Mouse (Mus musculus): ENCODE measurements around the gene Pdzd3.

The Pdzd3 gene

GRCm38 (mm10) chr9:44250445-44250844 is 826 bp downstream of the Pdzd3 start:
- DNase-seq (ENCODE audit: low spot score), result no peak

DNA sequence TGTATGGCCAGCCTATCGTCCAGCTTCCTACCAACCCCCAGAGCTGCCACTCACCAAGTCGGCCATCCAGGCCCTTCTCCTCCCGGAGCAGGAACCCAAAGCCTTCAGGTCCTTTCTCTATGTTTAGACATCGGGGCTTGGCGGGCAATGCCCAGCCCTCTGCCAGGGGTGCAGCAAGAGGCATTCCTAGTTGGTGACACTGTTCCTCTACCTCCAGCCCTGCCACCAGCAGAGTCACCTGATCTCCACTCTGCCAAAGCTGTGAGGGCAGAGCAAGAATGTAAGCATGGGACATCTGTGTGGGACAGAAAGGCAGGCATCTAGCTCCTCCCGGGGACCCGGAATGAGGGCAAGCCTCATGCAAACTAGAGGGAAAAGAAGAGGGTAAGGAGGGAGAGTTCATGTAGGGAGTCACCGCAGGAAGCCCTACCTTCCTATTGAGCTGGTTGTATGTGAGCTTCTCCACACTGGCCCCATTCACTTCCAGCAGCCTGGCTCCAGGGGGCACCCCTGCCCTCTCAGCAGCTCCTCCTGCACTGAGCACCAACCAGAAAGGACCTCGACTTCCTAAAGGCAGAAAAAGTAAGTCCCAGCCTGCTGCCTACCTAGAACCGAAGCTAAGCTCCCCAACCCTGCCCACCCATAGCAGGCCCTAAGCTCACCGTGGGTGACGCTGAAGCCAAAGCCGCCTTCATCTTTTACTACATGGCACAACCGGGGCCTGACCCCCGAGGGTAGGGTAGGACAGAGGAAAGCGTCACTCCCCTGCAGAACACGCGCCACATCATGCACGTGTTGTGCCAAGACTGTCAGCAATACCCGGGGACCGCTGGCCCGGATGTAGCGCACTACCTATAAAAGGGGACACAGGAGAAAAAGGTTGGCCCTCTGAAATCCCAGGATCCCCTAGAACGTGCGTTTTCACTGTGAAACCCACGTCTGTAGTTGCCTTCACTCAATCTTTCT is 1.8 kb downstream of the Pdzd3 start:
- DNase-seq (ENCODE audit: low spot score), result peak; percentile 41

- DNase-seq (ENCODE audit: low spot score), result no peak
Measured at GRCm38 (mm10) chr9:44247907-44248306, 3.4 kb downstream of the Pdzd3 start.

DNA sequence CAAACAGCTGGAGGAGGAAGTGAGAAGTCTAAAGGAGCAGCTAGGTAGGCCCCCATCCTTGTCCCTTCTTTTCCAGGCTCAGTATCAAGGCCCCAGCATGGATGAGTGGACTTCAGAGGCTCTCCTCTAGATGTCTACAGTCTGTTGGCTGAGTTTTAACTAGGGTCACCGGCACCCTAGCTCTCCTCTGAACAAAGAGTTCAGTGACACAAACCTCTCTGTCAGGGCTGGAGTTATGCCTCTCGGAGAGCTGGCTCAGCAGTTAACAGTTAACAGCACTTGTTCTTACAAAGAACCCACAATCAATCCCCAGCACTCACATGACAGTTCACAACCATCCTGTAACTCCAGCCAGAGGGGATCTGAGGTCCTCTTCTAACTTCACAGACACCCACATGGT is 7.7 kb downstream of the Pdzd3 start:
- no peak for DNase-seq (ENCODE audit: low spot score)

GRCm38 (mm10) chr9:44241418-44241817 is 9.9 kb downstream of the Pdzd3 start:
- no peak for DNase-seq (ENCODE audit: low spot score)

- no peak for DNase-seq (ENCODE audit: low spot score)
Measured at GRCm38 (mm10) chr9:44240911-44241310, 10.4 kb downstream of the Pdzd3 start.

- no peak for DNase-seq (ENCODE audit: low spot score)
Measured at GRCm38 (mm10) chr9:44240399-44240798, 10.9 kb downstream of the Pdzd3 start, which contains the start of gene Ccdc153. TSS of gene Ccdc153 (plus strand) at chr9:44240676.

- peak; percentile 61 for DNase-seq (ENCODE audit: low spot score)
Measured at GRCm38 (mm10) chr9:44239447-44239846, 11.8 kb downstream of the Pdzd3 start.

GRCm38 (mm10) chr9:44238501-44239190 is 12.6 kb downstream of the Pdzd3 start:
- DNase-seq (ENCODE audit: low spot score), result peak; percentile 85

DNA sequence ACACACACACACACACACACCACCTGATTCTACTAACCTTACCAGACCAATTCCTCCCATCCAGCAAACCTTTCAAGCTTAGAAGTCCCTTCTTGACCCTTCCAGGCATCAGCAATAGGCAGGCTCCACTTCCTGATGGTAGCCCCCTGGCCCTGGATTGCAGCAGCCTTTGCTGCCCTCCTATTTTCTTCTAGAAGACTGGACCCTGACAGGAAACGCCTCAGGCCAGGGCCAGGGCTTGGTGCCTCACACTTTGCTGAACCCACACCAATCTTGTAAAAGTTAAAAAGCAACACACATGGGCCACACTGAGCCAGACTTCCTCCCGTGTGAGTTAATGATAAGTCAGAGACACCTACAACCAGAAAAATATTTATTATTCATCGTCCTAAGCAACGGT is 14.1 kb downstream of the Pdzd3 start:
- no peak for DNase-seq (ENCODE audit: low spot score)

DNA sequence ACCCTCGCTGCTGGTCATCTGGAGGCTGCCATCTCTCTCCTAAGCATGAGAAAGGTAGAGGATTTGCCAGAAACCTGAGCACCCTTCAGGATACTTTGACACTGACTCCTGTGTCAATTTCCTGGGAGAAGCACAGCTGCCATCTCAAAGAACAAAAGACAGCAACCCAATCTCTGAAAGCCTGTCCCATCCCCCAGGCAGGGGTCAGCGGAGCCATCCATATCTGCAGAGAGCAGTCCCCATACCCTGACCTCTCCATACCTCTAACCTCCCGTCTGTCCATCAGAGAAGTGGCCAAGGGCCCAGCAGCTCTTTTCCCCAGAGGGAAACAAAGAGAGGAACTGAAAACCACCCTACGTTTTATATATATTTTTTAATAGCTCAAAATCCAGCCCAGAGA is 14.7 kb downstream of the Pdzd3 start:
- no peak for DNase-seq (ENCODE audit: low spot score)

DNA sequence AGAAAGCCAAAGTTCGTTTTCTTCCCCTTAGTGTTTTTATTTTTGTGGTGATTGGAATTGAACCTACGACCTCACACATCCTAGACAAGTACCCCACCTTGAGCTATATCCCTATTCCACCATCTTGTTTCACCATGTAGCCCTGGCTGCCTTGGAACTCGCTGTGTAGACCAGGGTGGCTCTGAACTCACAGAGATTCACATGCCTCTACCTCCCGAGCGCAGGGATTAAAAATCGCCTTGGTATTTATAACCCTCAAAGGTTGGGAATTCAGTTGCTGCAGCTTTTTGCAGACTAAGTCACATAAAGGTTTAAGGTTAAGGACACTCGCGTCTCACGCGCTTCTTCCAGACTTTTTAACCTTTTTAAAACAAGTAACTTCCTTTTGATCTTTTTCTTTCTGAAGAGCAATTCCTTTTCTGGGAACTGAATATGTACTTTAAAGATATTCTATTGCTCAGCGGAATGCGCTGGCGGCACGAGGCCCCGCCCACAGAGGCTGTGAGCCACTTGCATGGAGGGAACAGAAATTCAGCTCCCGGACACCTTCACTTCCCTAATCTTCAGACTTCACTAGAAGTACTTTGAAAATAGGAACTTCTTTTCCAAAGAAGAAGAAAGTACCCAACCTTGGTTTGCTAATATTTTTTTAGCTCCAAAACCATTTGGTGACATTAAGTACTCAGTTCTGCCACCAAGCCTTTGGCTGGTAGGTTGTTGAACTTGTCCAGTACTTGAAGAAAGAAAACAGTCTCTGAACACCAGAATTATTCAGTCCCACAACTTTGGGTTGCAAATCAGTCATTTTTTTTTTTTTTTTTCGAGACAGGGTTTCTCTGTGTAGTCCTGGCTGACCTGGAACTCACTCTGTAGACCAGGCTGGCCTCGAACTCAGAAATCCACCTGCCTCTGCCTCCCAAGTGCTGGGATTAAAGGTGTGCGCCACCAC is 16.5 kb downstream of the Pdzd3 start:
- no peak for DNase-seq (ENCODE audit: low spot score)

DNA sequence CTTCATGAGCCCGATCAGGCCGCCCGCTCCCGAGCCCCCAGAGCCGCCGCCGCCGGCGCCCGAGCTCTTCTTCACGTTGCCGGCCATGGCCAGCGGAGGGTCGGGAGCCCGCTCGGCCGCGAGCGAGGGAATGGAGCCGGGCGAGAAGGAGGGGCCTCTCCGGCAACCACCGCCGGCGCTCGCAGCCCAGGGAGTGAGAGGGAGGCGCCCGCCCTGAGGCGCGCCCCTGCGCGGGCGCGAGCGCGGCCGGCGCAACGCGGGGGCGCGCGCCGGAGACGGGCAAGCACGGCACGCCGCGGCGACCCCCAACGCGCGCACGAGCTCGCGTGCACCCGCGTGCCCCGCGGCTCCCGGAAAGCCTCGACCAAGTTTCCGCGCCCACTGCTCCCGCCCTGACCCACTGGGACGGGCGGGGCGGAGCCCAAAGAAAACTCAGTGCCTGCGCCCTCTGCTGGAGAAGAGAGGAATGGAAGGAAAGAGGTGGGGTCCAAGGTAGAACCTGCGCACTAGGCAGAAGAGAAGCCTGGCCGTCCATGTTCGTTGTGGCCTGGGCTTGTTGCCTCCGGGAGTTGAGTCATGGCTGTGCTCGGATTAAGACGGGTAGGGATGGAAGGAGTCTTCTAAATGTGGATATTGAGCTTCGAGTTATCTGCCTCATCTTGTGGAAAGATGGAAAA is 17.3 kb downstream of the Pdzd3 start, which contains the start of gene Cbl:
TSS of gene Cbl (minus strand) at position 248 of the 677 bp plus-strand sequence.
- peak; percentile 98 for DNase-seq (ENCODE audit: low spot score)

- DNase-seq (ENCODE audit: low spot score), result no peak
Measured at GRCm38 (mm10) chr9:44233021-44233801, 18.1 kb downstream of the Pdzd3 start.

GRCm38 (mm10) chr9:44231609-44232008 is 19.7 kb downstream of the Pdzd3 start:
- no peak for DNase-seq (ENCODE audit: low spot score)

DNA sequence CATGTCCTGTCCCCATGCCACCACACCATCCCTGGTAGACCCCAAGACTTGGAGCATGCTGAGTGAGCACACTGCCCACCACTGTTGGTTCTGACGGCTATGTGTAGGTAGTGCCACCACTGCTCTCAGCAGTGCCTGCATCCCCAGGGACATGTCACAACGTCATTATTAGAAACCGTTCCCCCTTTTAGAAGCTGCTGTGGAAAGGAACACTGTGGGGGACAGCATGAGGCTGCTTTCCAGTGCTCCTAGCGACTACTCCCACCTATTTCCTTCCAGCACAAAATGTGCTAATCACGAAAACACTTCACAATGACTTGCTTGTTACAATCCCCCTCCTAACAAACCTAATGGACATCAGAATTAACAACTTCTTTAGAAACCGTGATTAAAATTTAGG is 25.3 kb downstream of the Pdzd3 start:
- DNase-seq (ENCODE audit: low spot score), result no peak

GRCm38 (mm10) chr9:44213538-44213937 is 37.7 kb downstream of the Pdzd3 start:
- peak; percentile 20 for DNase-seq (ENCODE audit: low spot score)

- no peak for DNase-seq (ENCODE audit: low spot score)
Measured at GRCm38 (mm10) chr9:44212406-44212805, 38.9 kb downstream of the Pdzd3 start.

DNA sequence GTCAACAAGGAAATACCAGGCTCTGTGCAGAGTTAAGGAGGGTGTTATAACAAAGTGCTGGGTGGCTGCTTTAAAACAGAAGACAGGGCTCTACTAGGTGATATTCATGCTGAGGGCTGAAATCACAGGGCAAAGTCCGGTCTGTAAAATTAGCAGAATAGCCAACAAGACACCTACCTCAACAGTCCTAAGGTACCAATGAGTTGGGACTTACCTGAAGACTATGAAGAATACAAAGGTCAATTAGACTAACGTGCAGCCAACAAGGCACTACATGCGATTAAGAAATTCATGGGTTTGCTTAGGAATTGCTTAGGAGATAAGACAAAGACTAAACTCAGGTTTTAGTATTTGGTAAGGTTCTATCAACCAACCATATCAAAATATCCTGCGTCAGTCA is 41.9 kb downstream of the Pdzd3 start:
- no peak for DNase-seq (ENCODE audit: low spot score)

DNA sequence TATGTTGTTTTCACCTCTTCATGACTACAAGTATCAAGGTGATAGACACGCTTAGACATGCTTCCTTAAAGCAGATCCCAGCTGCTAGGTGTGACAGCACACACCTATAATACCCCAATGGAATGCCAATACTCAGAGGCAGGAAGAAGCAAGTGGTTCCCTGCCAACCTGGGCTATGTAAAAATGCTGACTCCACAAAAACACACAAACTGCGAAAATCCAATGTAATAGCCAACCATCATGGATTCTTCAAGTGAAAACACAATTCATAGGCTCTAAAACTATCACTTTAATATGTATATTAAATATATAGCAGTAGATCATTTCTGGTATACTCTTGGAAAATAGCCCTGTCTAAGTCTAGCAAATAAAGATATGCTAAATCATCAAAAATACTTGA is 43.4 kb downstream of the Pdzd3 start:
- no peak for DNase-seq (ENCODE audit: low spot score)

DNA sequence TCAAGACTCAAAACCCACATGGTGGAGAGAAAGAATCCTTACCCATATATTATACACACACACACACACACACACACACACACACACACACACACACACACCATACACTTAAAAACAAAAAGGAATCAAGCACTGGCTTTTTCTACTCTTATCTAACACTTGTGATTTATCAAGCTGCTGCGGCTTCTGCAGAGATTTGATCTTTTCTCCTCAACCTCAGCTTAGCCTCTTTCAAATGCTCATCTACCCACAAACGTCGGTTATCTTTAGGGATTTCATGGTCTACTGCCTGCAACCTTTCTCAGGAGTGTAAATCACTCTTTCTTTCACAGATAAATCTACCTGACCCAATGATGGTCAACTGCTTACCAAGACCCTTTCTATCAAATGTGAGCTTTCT is 50.8 kb downstream of the Pdzd3 start:
- no peak for DNase-seq (ENCODE audit: low spot score)

Measured in T-cell, adult 2 months (primary cell).